Mouse (Mus musculus) cerebral cortex, adult 2 months (tissue): Measurements from ENCODE around the gene Map3k6.

Experiments
- WGBS: fragments of 180-500 bp; shearing (Covaris S2); methylation state at CpG from one replicate; pipeline ENCODE4 v1.1.7; 2018; 5-methylcytosine and 5-hydroxymethylcytosine counted together

Map3k6 gene

GRCm38 (mm10) chr4:133240490-133240921 lies at the start of gene Map3k6:
TSS of gene Map3k6 (plus strand) at chr4:133240818.
- WGBS: 34% methylated on average over 16 of the region's 16 CpGs

GRCm38 (mm10) chr4:133194482-133194881 lies 46.1 kb upstream of the Map3k6 start:
- 86% methylated on average over 11 of the region's 11 CpGs for WGBS

GRCm38 (mm10) chr4:133195014-133195413 lies 45.6 kb upstream of the Map3k6 start:
- 49% methylated on average over 4 of the region's 4 CpGs for WGBS

GRCm38 (mm10) chr4:133196136-133196535 lies 44.5 kb upstream of the Map3k6 start:
- 93% methylated on average over 2 of the region's 2 CpGs for WGBS

- WGBS: 45% methylated on average over 7 of the region's 7 CpGs
These were observed 43.8 kb upstream of the Map3k6 start for GRCm38 (mm10) chr4:133196852-133197251.

GRCm38 (mm10) chr4:133197355-133197754 lies 43.3 kb upstream of the Map3k6 start:
- 41% methylated on average over 5 of the region's 5 CpGs for WGBS

- WGBS: 59% methylated on average over 13 of the region's 13 CpGs
These were observed 42.8 kb upstream of the Map3k6 start for GRCm38 (mm10) chr4:133197801-133198286.

- 57% methylated on average over 19 of the region's 19 CpGs for WGBS
These were observed 42.1 kb upstream of the Map3k6 start for GRCm38 (mm10) chr4:133198337-133199180.

GRCm38 (mm10) chr4:133199743-133200142 lies 40.9 kb upstream of the Map3k6 start:
- 55% methylated on average over 6 of the region's 6 CpGs for WGBS

- WGBS: 22% methylated on average over 21 of the region's 21 CpGs
These were observed 40.3 kb upstream of the Map3k6 start for GRCm38 (mm10) chr4:133200343-133200742.

- WGBS: 54% methylated on average over 8 of the region's 8 CpGs
These were observed 39.4 kb upstream of the Map3k6 start for GRCm38 (mm10) chr4:133201006-133201771.

GRCm38 (mm10) chr4:133202254-133202653 lies 38.4 kb upstream of the Map3k6 start:
- WGBS: 96% methylated on average over 3 of the region's 3 CpGs

- WGBS: 58% methylated on average over 3 of the region's 3 CpGs
These were observed 37.0 kb upstream of the Map3k6 start for GRCm38 (mm10) chr4:133203591-133203990.

GRCm38 (mm10) chr4:133204379-133204778 lies 36.2 kb upstream of the Map3k6 start:
- WGBS: 66% methylated on average over 7 of the region's 7 CpGs

GRCm38 (mm10) chr4:133209366-133209765 lies 31.3 kb upstream of the Map3k6 start:
- 9% methylated on average over 11 of the region's 11 CpGs for WGBS

GRCm38 (mm10) chr4:133210023-133210787 lies 30.4 kb upstream of the Map3k6 start:
- 85% methylated on average over 24 of the region's 24 CpGs for WGBS

GRCm38 (mm10) chr4:133210788-133211390 lies 29.7 kb upstream of the Map3k6 start:
- WGBS: 93% methylated on average over 19 of the region's 19 CpGs

- WGBS: 2% methylated on average over 52 of the region's 52 CpGs
These were observed 28.7 kb upstream of the Map3k6 start, which contains the start of the genes Cd164l2 and Gpr3 for GRCm38 (mm10) chr4:133211751-133212561. TSS of gene Cd164l2 (plus strand) at chr4:133212131. TSS of gene Gpr3 (minus strand) at chr4:133212536.

- 1% methylated on average over 44 of the region's 44 CpGs for WGBS
These were observed 27.9 kb upstream of the Map3k6 start for GRCm38 (mm10) chr4:133212562-133213267.

- WGBS: 1% methylated on average over 9 of the region's 9 CpGs
These were observed 27.4 kb upstream of the Map3k6 start for GRCm38 (mm10) chr4:133213268-133213590.
